Mouse (Mus musculus) MEL (cell line): ENCODE data around the gene Hormad1. TPM values are rescaled to one million over a fixed set of nuclear protein-coding genes. Genes with fewer than 3 reads are reported as not detected.

Experiments used
- DNase-seq: peaks from one replicate; pipeline ENCODE4 v3.0.0; 2011; ENCODE audit warnings: low read depth, low spot score
- H3K27ac ChIP-seq: 2 replicates; pipeline ENCODE4 v1.5.1; 2012; ENCODE audit warnings: low read depth, mild to moderate bottlenecking, control low read depth, low read length, moderate library complexity; ENCODE audit not compliant: control insufficient read depth
- H3K27me3 ChIP-seq, 2 experiments: fragments of 150-350 bp in 1 of 2; sonication (generic) in 1 of 2; 2 replicates each; pipeline ENCODE4 v1.6.1; 2012; ENCODE audit warnings: low read length in 2 of 2, mild to moderate bottlenecking in 2 of 2, improper control_type of control experiment in 1 of 2, moderate library complexity in 1 of 2; ENCODE audit not compliant: insufficient read depth in 2 of 2, control insufficient read depth in 1 of 2
- H3K36me3 ChIP-seq, 2 experiments: 2 replicates each; pipeline ENCODE4 v1.6.1; 2012 to 2014; ENCODE audit warnings: low read length in 2 of 2, improper control_type of control experiment in 1 of 2, inconsistent platforms in 1 of 2, mild to moderate bottlenecking in 1 of 2; ENCODE audit not compliant: insufficient read depth in 2 of 2, control insufficient read depth in 1 of 2
- H3K4me1 ChIP-seq, 2 experiments: fragments of 150-350 bp in 1 of 2; sonication (generic) in 1 of 2; 2 replicates each; pipeline ENCODE4 v1.6.1; 2012; ENCODE audit warnings: low read length in 2 of 2, improper control_type of control experiment in 1 of 2, mild to moderate bottlenecking in 1 of 2; ENCODE audit not compliant: insufficient read depth in 2 of 2, control insufficient read depth in 1 of 2
- H3K4me3 ChIP-seq, 2 experiments: fragments of 150-350 bp in 1 of 2; sonication (generic) in 1 of 2; 2 replicates each; pipeline ENCODE4 v1.5.1; 2012; ENCODE audit warnings: low read depth in 2 of 2, low read length in 2 of 2, mild to moderate bottlenecking in 2 of 2, moderate library complexity in 2 of 2, control low read depth in 1 of 2, improper control_type of control experiment in 1 of 2; ENCODE audit not compliant: control insufficient read depth in 1 of 2, insufficient read depth in 1 of 2
- H3K79me2 ChIP-seq: 2 replicates; pipeline ENCODE4 v1.6.1; 2012; ENCODE audit warnings: mild to moderate bottlenecking, low read length, moderate library complexity; ENCODE audit not compliant: control insufficient read depth, poor library complexity, insufficient read depth
- H3K9ac ChIP-seq: 2 replicates; pipeline ENCODE4 v1.6.1; 2012; ENCODE audit warnings: low read depth, mild to moderate bottlenecking, control low read depth, low read length, moderate library complexity; ENCODE audit not compliant: control insufficient read depth, poor library complexity, severe bottlenecking
- H3K9me3 ChIP-seq: fragments of 150-350 bp; sonication (generic); replicated peaks from 2 replicates; pipeline ENCODE4 v1.6.1; 2012; ENCODE audit warnings: mild to moderate bottlenecking, low read length, improper control_type of control experiment, moderate library complexity; ENCODE audit not compliant: insufficient read depth
- BHLHE40 ChIP-seq: IDR thresholded peaks from 2 replicates; pipeline ENCODE4 v1.6.1; 2012; ENCODE audit warnings: low read depth, mild to moderate bottlenecking, inconsistent platforms, low read length, improper control_type of control experiment, borderline replicate concordance
- CHD1 ChIP-seq: IDR thresholded peaks from 2 replicates; pipeline ENCODE4 v1.6.1; 2012; ENCODE audit warnings: low read depth, mild to moderate bottlenecking, inconsistent platforms, low read length, improper control_type of control experiment
- CHD2 ChIP-seq: IDR thresholded peaks from 2 replicates; pipeline ENCODE4 v1.6.1; 2011; ENCODE audit warnings: low read length, improper control_type of control experiment
- CTCF ChIP-seq, 3 experiments: IDR thresholded peaks in 2 of 3; conservative IDR thresholded peaks in 1 of 3; 2 replicates each; pipeline ENCODE4 v1.5.1; 2011 to 2012; ENCODE audit warnings: low read length in 3 of 3, low read depth in 2 of 3, mild to moderate bottlenecking in 2 of 3, improper control_type of control experiment in 1 of 3, inconsistent platforms in 1 of 3, mixed read lengths in 1 of 3, moderate library complexity in 1 of 3; ENCODE audit not compliant: control insufficient read depth in 1 of 3, insufficient read depth in 1 of 3, poor library complexity in 1 of 3, severe bottlenecking in 1 of 3
- E2F4 ChIP-seq: IDR thresholded peaks from 2 replicates; pipeline ENCODE4 v1.6.1; 2011; ENCODE audit warnings: low read depth, low read length, improper control_type of control experiment, borderline replicate concordance
- ELF1 ChIP-seq: IDR thresholded peaks from 2 replicates; pipeline ENCODE4 v1.6.1; 2014; ENCODE audit warnings: low read depth, mild to moderate bottlenecking, inconsistent platforms, low read length, improper control_type of control experiment, moderate library complexity
- EP300 ChIP-seq, 2 experiments: IDR thresholded peaks; 2 replicates each; pipeline ENCODE4 v1.6.1; 2011; ENCODE audit warnings: improper control_type of control experiment in 2 of 2, low read length in 2 of 2, low read depth in 1 of 2, mild to moderate bottlenecking in 1 of 2
- ETS1 ChIP-seq: IDR thresholded peaks from 2 replicates; pipeline ENCODE4 v1.6.1; 2012; ENCODE audit warnings: low read depth, mild to moderate bottlenecking, inconsistent platforms, low read length, improper control_type of control experiment, moderate library complexity
- GABPA ChIP-seq: IDR thresholded peaks from 2 replicates; pipeline ENCODE4 v1.6.1; 2012; ENCODE audit warnings: low read depth, mild to moderate bottlenecking, inconsistent platforms, low read length, improper control_type of control experiment, moderate library complexity
- GATA1 ChIP-seq: IDR thresholded peaks from 2 replicates; pipeline ENCODE4 v1.6.1; 2011; ENCODE audit warnings: low read depth, low read length, improper control_type of control experiment
- HCFC1 ChIP-seq: IDR thresholded peaks from 2 replicates; pipeline ENCODE4 v1.6.1; 2012; ENCODE audit warnings: low read depth, mild to moderate bottlenecking, inconsistent platforms, low read length, improper control_type of control experiment, moderate library complexity
- JUND ChIP-seq: IDR thresholded peaks from 2 replicates; pipeline ENCODE4 v1.6.1; 2011; ENCODE audit warnings: low read depth, mild to moderate bottlenecking, improper control_type of control experiment, low read length
- KAT2A ChIP-seq: conservative IDR thresholded peaks from 2 replicates; pipeline ENCODE4 v1.6.1; 2012; ENCODE audit warnings: low read depth, low read length, improper control_type of control experiment, inconsistent platforms
- MAFK ChIP-seq: IDR thresholded peaks from 2 replicates; pipeline ENCODE4 v1.6.1; 2011; ENCODE audit warnings: low read depth, mild to moderate bottlenecking, low read length, improper control_type of control experiment, borderline replicate concordance
- MAX ChIP-seq: IDR thresholded peaks from 2 replicates; pipeline ENCODE4 v1.6.1; 2011; ENCODE audit warnings: low read length, improper control_type of control experiment
- MAZ ChIP-seq: IDR thresholded peaks from 2 replicates; pipeline ENCODE4 v1.6.1; 2012; ENCODE audit warnings: low read depth, mild to moderate bottlenecking, inconsistent platforms, low read length, improper control_type of control experiment
- MEF2A ChIP-seq: IDR thresholded peaks from 2 replicates; pipeline ENCODE4 v1.6.1; 2014; ENCODE audit warnings: low read depth, mild to moderate bottlenecking, inconsistent platforms, low read length, improper control_type of control experiment; ENCODE audit not compliant: poor library complexity, insufficient replicate concordance, severe bottlenecking; ENCODE audit errors: extremely low read depth
- MXI1 ChIP-seq: IDR thresholded peaks from 2 replicates; pipeline ENCODE4 v1.6.1; 2011; ENCODE audit warnings: mild to moderate bottlenecking, low read depth, low read length, improper control_type of control experiment
- MYB ChIP-seq: IDR thresholded peaks from 2 replicates; pipeline ENCODE4 v1.6.1; 2011; ENCODE audit warnings: mild to moderate bottlenecking, low read depth, low read length, improper control_type of control experiment
- MYC ChIP-seq: IDR thresholded peaks from 2 replicates; pipeline ENCODE4 v1.6.1; 2011; ENCODE audit warnings: low read depth, mild to moderate bottlenecking, low read length, improper control_type of control experiment, moderate library complexity
- NRF1 ChIP-seq: IDR thresholded peaks from 2 replicates; pipeline ENCODE4 v1.6.1; 2014; ENCODE audit warnings: low read depth, mild to moderate bottlenecking, inconsistent platforms, low read length, improper control_type of control experiment, moderate library complexity; ENCODE audit not compliant: poor library complexity, insufficient read depth, severe bottlenecking
- POLR2A ChIP-seq, 2 experiments: IDR thresholded peaks; 2 replicates each; pipeline ENCODE4 v1.6.1; 2011 to 2012; ENCODE audit warnings: low read length in 2 of 2, mild to moderate bottlenecking in 2 of 2, control low read depth in 1 of 2, improper control_type of control experiment in 1 of 2, low read depth in 1 of 2, moderate library complexity in 1 of 2; ENCODE audit not compliant: control insufficient read depth in 1 of 2, insufficient read depth in 1 of 2, poor library complexity in 1 of 2
- POLR2AphosphoS2 ChIP-seq: IDR thresholded peaks from 2 replicates; pipeline ENCODE4 v1.6.1; 2011; ENCODE audit warnings: low read length, improper control_type of control experiment
- POLR2AphosphoS5 ChIP-seq: IDR thresholded peaks from 2 replicates; pipeline ENCODE4 v1.6.1; 2012; ENCODE audit warnings: low read depth, borderline replicate concordance, mild to moderate bottlenecking, inconsistent platforms, low read length, moderate library complexity, mixed read lengths
- RAD21 ChIP-seq: IDR thresholded peaks from 2 replicates; pipeline ENCODE4 v1.6.1; 2011; ENCODE audit warnings: mild to moderate bottlenecking, low read depth, low read length, improper control_type of control experiment
- SIN3A ChIP-seq: IDR thresholded peaks from 2 replicates; pipeline ENCODE4 v1.6.1; 2012; ENCODE audit warnings: low read length, improper control_type of control experiment, inconsistent platforms
- SMC3 ChIP-seq: IDR thresholded peaks from 2 replicates; pipeline ENCODE4 v1.6.1; 2011; ENCODE audit warnings: low read depth, low read length, improper control_type of control experiment
- TAL1 ChIP-seq: IDR thresholded peaks from 2 replicates; pipeline ENCODE4 v1.6.1; 2012; ENCODE audit warnings: mild to moderate bottlenecking, inconsistent platforms, low read length, moderate library complexity, mixed read lengths
- TBP ChIP-seq: IDR thresholded peaks from 2 replicates; pipeline ENCODE4 v1.8.0; 2011; ENCODE audit warnings: low read depth, low read length, improper control_type of control experiment
- UBTF ChIP-seq: IDR thresholded peaks from 2 replicates; pipeline ENCODE4 v1.6.1; 2012; ENCODE audit warnings: low read depth, mild to moderate bottlenecking, inconsistent platforms, low read length, improper control_type of control experiment, moderate library complexity, borderline replicate concordance; ENCODE audit not compliant: insufficient read depth
- USF1 ChIP-seq: IDR thresholded peaks from 2 replicates; pipeline ENCODE4 v1.6.1; 2014; ENCODE audit warnings: low read depth, mild to moderate bottlenecking, inconsistent platforms, low read length, improper control_type of control experiment, moderate library complexity
- USF2 ChIP-seq, 2 experiments: IDR thresholded peaks; 2 replicates each; pipeline ENCODE4 v1.6.1; 2011 to 2012; ENCODE audit warnings: improper control_type of control experiment in 2 of 2, low read length in 2 of 2, borderline replicate concordance in 1 of 2, inconsistent platforms in 1 of 2, low read depth in 1 of 2, mild to moderate bottlenecking in 1 of 2; ENCODE audit not compliant: insufficient read depth in 1 of 2
- ZC3H11A ChIP-seq: IDR thresholded peaks from 2 replicates; pipeline ENCODE4 v1.6.1; 2012; ENCODE audit warnings: low read depth, mild to moderate bottlenecking, inconsistent platforms, low read length, improper control_type of control experiment
- ZKSCAN1 ChIP-seq: IDR thresholded peaks from 2 replicates; pipeline ENCODE4 v1.6.1; 2012; ENCODE audit warnings: low read depth, mild to moderate bottlenecking, inconsistent platforms, low read length, improper control_type of control experiment, moderate library complexity
- ZMIZ1 ChIP-seq: IDR thresholded peaks from 2 replicates; pipeline ENCODE4 v1.6.1; 2012; ENCODE audit warnings: low read depth, mild to moderate bottlenecking, inconsistent platforms, low read length, improper control_type of control experiment, moderate library complexity
- polyA plus RNA-seq, 2 experiments: library from polyadenylated mRNA; stranded (reverse) in 1 of 2; unstranded in 1 of 2; fragments of >175 nt in 1 of 2; fragments of >200 nt in 1 of 2; gene quantifications; 2 replicates each; pipeline versions ENCODE4 v1.2.1 to v1.2.4; 2012; ENCODE audit warnings: low replicate concordance in 2 of 2, low read depth in 1 of 2; ENCODE audit not compliant: insufficient read length in 2 of 2, insufficient read depth in 1 of 2, missing spikeins in 1 of 2
- total RNA-seq: library from RNA; depleted of rRNA; stranded (reverse); fragments of 300-350 nt; gene quantifications from 2 replicates; pipeline ENCODE4 v1.2.3, GENCODE M21; 2012

The Hormad1 gene
- total and polyA plus RNA-seq, 3 experiments = not detected

GRCm38 (mm10) chr3:95587754-95588603 is 28.5 kb downstream of the Hormad1 start:
- Histone ChIP-seq H3K27ac (peak overlapping the region; percentile 74), H3K79me2 (peaks cover 5% of the 10 kb centered on the region), H3K9ac (peak overlapping the region; percentile 58), H3K36me3 (peaks cover 7 to 8% of the 10 kb centered on the region in 2 experiments), H3K4me1 (peaks cover 2 to 6% of the 10 kb centered on the region in 2 experiments; a peak in 2 of 4 replicates), H3K27me3 (no peaks in the 10 kb centered on the region; a peak in 1 of 4 replicates), H3K4me3 (peak overlapping the region; percentile 55 to 60), H3K9me3 (no peaks in the 10 kb centered on the region)
- peak; percentile 36 for DNase-seq
- TF ChIP-seq SIN3A = no peak
- 0 out of 2 replicates have a peak, but pooled peaks have one; percentile 57 for TF ChIP-seq ZKSCAN1
- TF ChIP-seq KAT2A = no peak
- no peak; a peak in 1 of 6 replicates for TF ChIP-seq CTCF (IDR thresholded peaks at IDR 0.05 in 2 of 3, conservative IDR thresholded peaks at IDR 0.05 in 1 of 3; ENCODE audit: control insufficient read depth in 1 of 3, insufficient read depth in 1 of 3, low read depth in 2 of 3, low read length in 3 of 3, poor library complexity in 1 of 3, severe bottlenecking in 1 of 3)
- no peak for TF ChIP-seq CHD2
- TF ChIP-seq ELF1 = no peak
- TF ChIP-seq MXI1 = no peak
- peak; percentile 98 for TF ChIP-seq TBP
- no peak for TF ChIP-seq POLR2A (IDR thresholded peaks at IDR 0.05; ENCODE audit: control insufficient read depth in 1 of 2, insufficient read depth in 1 of 2, low read depth in 1 of 2, low read length in 2 of 2, poor library complexity in 1 of 2)
- no peak; the same call in 1 of the 2 replicates for TF ChIP-seq MYB
- TF ChIP-seq RAD21 = no peak; the same call in 1 of the 2 replicates
- TF ChIP-seq HCFC1 = no peak
- TF ChIP-seq BHLHE40 = no peak
- TF ChIP-seq MAX = no peak; the same call in 1 of the 2 replicates
- TF ChIP-seq MAFK = peak; percentile 88
- TF ChIP-seq MYC = peak; percentile 70
- no peak for TF ChIP-seq POLR2AphosphoS2
- TF ChIP-seq SMC3 = no peak
- no peak; the same call in 1 of the 2 replicates for TF ChIP-seq POLR2AphosphoS5
- TF ChIP-seq UBTF = no peak
- peak; percentile 97 for TF ChIP-seq CHD1
- peak; percentile 8; the same call in 1 of the 2 replicates for TF ChIP-seq USF1
- peak in 1 of 2 experiments; percentile 75; a peak in 3 of 4 replicates for TF ChIP-seq EP300 (IDR thresholded peaks at IDR 0.05; ENCODE audit: low read depth in 1 of 2, low read length in 2 of 2)
- no peak for TF ChIP-seq ZC3H11A
- TF ChIP-seq GABPA = 0 out of 2 replicates have a peak, but pooled peaks have one; percentile 47
- no peak for TF ChIP-seq USF2 (IDR thresholded peaks at IDR 0.05; ENCODE audit: borderline replicate concordance in 1 of 2, insufficient read depth in 1 of 2, low read depth in 1 of 2, low read length in 2 of 2)
- TF ChIP-seq ETS1 = no peak
- TF ChIP-seq MAZ = peak; percentile 65; the same call in 1 of the 2 replicates
- no peak for TF ChIP-seq JUND
- TF ChIP-seq MEF2A = no peak
- TF ChIP-seq E2F4 = 0 out of 2 replicates have a peak, but pooled peaks have one; percentile 63
- no peak for TF ChIP-seq NRF1
- TF ChIP-seq TAL1 = no peak
- TF ChIP-seq GATA1 = no peak
- TF ChIP-seq ZMIZ1 = no peak
